Mouse (Mus musculus): ENCODE measurements around the gene Pet117. TPM values are rescaled to one million over a fixed set of nuclear protein-coding genes. Genes with fewer than 3 reads are reported as not detected.
A peak's percentile ranks its signal among the peaks of the same experiment; 100 is the strongest.

The Pet117 gene
- polyA plus RNA-seq, 1 experiment from 2014 or later = 4.0 TPM

DNA sequence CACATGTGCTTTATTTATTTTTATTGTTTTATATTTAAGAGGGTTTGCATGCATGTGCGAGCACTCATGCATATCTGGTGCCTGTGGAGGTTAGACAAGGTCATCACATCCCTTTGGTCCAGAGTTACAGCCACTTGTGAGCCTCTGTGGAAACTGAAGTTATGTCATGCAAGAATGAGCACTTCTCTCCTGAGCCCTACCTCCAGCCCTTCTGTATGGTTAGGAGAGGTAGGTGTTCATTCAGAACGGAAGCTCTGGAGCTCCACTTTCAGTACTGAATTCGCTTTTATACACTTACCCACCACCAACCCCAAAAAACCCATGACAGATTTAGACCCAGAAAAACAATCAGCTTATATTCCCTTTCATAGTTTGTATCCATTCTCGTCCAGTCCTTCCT lies 2.8 kb downstream of the Pet117 start:
- WGBS = 86% methylated on average over 4 of the region's 4 CpGs
- peaks cover 4% of the 10 kb centered on the region; the same call in 1 of the 2 replicates for H3K4me1 ChIP-seq (ENCODE audit: control insufficient read depth, insufficient read depth, low read length)
- no peak overlapping the region for H3K4me2 ChIP-seq (ENCODE audit: low read depth, low read length)
- H3K27ac ChIP-seq (ENCODE audit: low read length) = no peak overlapping the region
- H3K36me3 ChIP-seq (ENCODE audit: control insufficient read depth, insufficient read depth, low read length) = peaks cover 12% of the 10 kb centered on the region; the same call in 1 of the 2 replicates
- no peak for ATAC-seq (ENCODE audit: insufficient read depth, low FRiP score)
- H3K9ac ChIP-seq (ENCODE audit: low read length) = no peak overlapping the region
- no peak overlapping the region for H3K4me3 ChIP-seq (replicated peaks; ENCODE audit: low read length)
- no peaks in the 10 kb centered on the region for H3K27me3 ChIP-seq (ENCODE audit: control insufficient read depth, insufficient read depth, low read length)
- H3K9me3 ChIP-seq (replicated peaks; ENCODE audit: control insufficient read depth, low read length) = no peaks in the 10 kb centered on the region

GRCm38 (mm10) chr2:144373063-144373462 lies 4.3 kb downstream of the Pet117 start:
- WGBS = 84% methylated on average over 9 of the region's 9 CpGs
- Histone ChIP-seq H3K27ac (ENCODE audit: low read length) (no peak overlapping the region), H3K9me3 (replicated peaks; ENCODE audit: control insufficient read depth, low read length) (no peaks in the 10 kb centered on the region), H3K4me3 (replicated peaks; ENCODE audit: low read length) (no peak overlapping the region), H3K4me2 (ENCODE audit: low read depth, low read length) (no peak overlapping the region), H3K9ac (ENCODE audit: low read length) (no peak overlapping the region), H3K4me1 (ENCODE audit: control insufficient read depth, insufficient read depth, low read length) (peaks cover 4% of the 10 kb centered on the region; the same call in 1 of the 2 replicates), H3K36me3 (ENCODE audit: control insufficient read depth, insufficient read depth, low read length) (peaks cover 15% of the 10 kb centered on the region; the same call in 1 of the 2 replicates), H3K27me3 (ENCODE audit: control insufficient read depth, insufficient read depth, low read length) (no peaks in the 10 kb centered on the region)
- no peak for ATAC-seq (ENCODE audit: insufficient read depth, low FRiP score)

- Histone ChIP-seq H3K4me2 (ENCODE audit: low read depth, low read length) (no peak overlapping the region), H3K4me1 (ENCODE audit: control insufficient read depth, insufficient read depth, low read length) (peaks cover 4% of the 10 kb centered on the region; the same call in 1 of the 2 replicates), H3K9me3 (replicated peaks; ENCODE audit: control insufficient read depth, low read length) (no peaks in the 10 kb centered on the region), H3K36me3 (ENCODE audit: control insufficient read depth, insufficient read depth, low read length) (peaks cover 23% of the 10 kb centered on the region), H3K9ac (ENCODE audit: low read length) (no peak overlapping the region), H3K27me3 (ENCODE audit: control insufficient read depth, insufficient read depth, low read length) (no peaks in the 10 kb centered on the region), H3K27ac (ENCODE audit: low read length) (no peak overlapping the region), H3K4me3 (replicated peaks; ENCODE audit: low read length) (no peak overlapping the region)
- ATAC-seq (ENCODE audit: insufficient read depth, low FRiP score) = no peak
- WGBS = 75% methylated on average over 10 of the region's 10 CpGs
Observed at GRCm38 (mm10) chr2:144375063-144375703, 6.4 kb downstream of the Pet117 start.

- H3K36me3 ChIP-seq (ENCODE audit: control insufficient read depth, insufficient read depth, low read length) = peaks cover 18% of the 10 kb centered on the region
- no peaks in the 10 kb centered on the region for H3K9me3 ChIP-seq (replicated peaks; ENCODE audit: control insufficient read depth, low read length)
- H3K4me2 ChIP-seq (ENCODE audit: low read depth, low read length) = no peak overlapping the region
- peak overlapping the region; percentile 67; the same call in 1 of the 2 replicates for H3K27ac ChIP-seq (ENCODE audit: low read length)
- H3K4me1 ChIP-seq (ENCODE audit: control insufficient read depth, insufficient read depth, low read length) = peaks cover 4% of the 10 kb centered on the region; the same call in 1 of the 2 replicates
- no peaks in the 10 kb centered on the region for H3K27me3 ChIP-seq (ENCODE audit: control insufficient read depth, insufficient read depth, low read length)
- WGBS = 79% methylated on average over 3 of the region's 3 CpGs
- ATAC-seq (ENCODE audit: insufficient read depth, low FRiP score) = peak; percentile 69; the same call in 1 of the 2 replicates
- H3K4me3 ChIP-seq (replicated peaks; ENCODE audit: low read length) = no peak overlapping the region
- no peak overlapping the region for H3K9ac ChIP-seq (ENCODE audit: low read length)
Observed at GRCm38 (mm10) chr2:144381293-144381692, 12.5 kb downstream of the Pet117 start.

DNA sequence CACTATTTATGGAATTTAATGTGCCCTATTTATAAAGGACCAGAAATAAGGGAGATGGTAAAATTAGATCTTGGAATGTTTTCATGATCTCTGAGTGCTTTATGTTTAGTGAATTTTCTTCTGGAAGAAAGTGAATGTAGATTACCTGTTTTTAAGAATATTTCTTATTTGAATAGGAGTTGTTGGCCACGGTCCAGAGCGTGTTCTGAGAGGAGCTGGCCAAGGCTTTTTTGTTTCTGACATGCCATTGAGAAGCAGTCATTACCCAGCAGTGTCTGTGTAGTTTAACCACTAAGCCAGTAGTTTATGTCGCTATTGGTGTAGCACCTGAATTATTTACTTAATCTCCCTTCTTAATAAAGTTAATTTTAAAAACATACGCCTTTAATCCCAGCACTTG lies 12.9 kb downstream of the Pet117 start:
- peaks cover 4% of the 10 kb centered on the region; the same call in 1 of the 2 replicates for H3K4me1 ChIP-seq (ENCODE audit: control insufficient read depth, insufficient read depth, low read length)
- no peak overlapping the region for H3K27ac ChIP-seq (ENCODE audit: low read length)
- H3K4me2 ChIP-seq (ENCODE audit: low read depth, low read length) = no peak overlapping the region
- peaks cover 14% of the 10 kb centered on the region for H3K36me3 ChIP-seq (ENCODE audit: control insufficient read depth, insufficient read depth, low read length)
- WGBS = 79% methylated on average over 4 of the region's 4 CpGs
- no peaks in the 10 kb centered on the region for H3K27me3 ChIP-seq (ENCODE audit: control insufficient read depth, insufficient read depth, low read length)
- H3K4me3 ChIP-seq (replicated peaks; ENCODE audit: low read length) = no peak overlapping the region
- ATAC-seq (ENCODE audit: insufficient read depth, low FRiP score) = no peak; the same call in 1 of the 2 replicates
- H3K9me3 ChIP-seq (replicated peaks; ENCODE audit: control insufficient read depth, low read length) = no peaks in the 10 kb centered on the region
- no peak overlapping the region for H3K9ac ChIP-seq (ENCODE audit: low read length)

GRCm38 (mm10) chr2:144382624-144383138 lies 13.9 kb downstream of the Pet117 start:
- Histone ChIP-seq H3K9me3 (replicated peaks; ENCODE audit: control insufficient read depth, low read length) (no peaks in the 10 kb centered on the region), H3K27ac (ENCODE audit: low read length) (no peak overlapping the region), H3K4me3 (replicated peaks; ENCODE audit: low read length) (no peak overlapping the region), H3K4me1 (ENCODE audit: control insufficient read depth, insufficient read depth, low read length) (peaks cover 4% of the 10 kb centered on the region; the same call in 1 of the 2 replicates), H3K36me3 (ENCODE audit: control insufficient read depth, insufficient read depth, low read length) (peaks cover 12% of the 10 kb centered on the region; the same call in 1 of the 2 replicates), H3K4me2 (ENCODE audit: low read depth, low read length) (no peak overlapping the region), H3K9ac (ENCODE audit: low read length) (no peak overlapping the region), H3K27me3 (ENCODE audit: control insufficient read depth, insufficient read depth, low read length) (no peaks in the 10 kb centered on the region)
- ATAC-seq (ENCODE audit: insufficient read depth, low FRiP score) = no peak
- 75% methylated on average over 7 of the region's 7 CpGs for WGBS

- 49% methylated on average over 2 of the region's 2 CpGs for WGBS
- peaks cover 1% of the 10 kb centered on the region; the same call in 1 of the 2 replicates for H3K4me1 ChIP-seq (ENCODE audit: control insufficient read depth, insufficient read depth, low read length)
- H3K9me3 ChIP-seq (replicated peaks; ENCODE audit: control insufficient read depth, low read length) = no peaks in the 10 kb centered on the region
- H3K27ac ChIP-seq (ENCODE audit: low read length) = no peak overlapping the region
- H3K9ac ChIP-seq (ENCODE audit: low read length) = no peak overlapping the region
- H3K36me3 ChIP-seq (ENCODE audit: control insufficient read depth, insufficient read depth, low read length) = peaks cover 25% of the 10 kb centered on the region
- H3K4me2 ChIP-seq (ENCODE audit: low read depth, low read length) = no peak overlapping the region
- ATAC-seq (ENCODE audit: insufficient read depth, low FRiP score) = no peak
- no peaks in the 10 kb centered on the region for H3K27me3 ChIP-seq (ENCODE audit: control insufficient read depth, insufficient read depth, low read length)
- H3K4me3 ChIP-seq (replicated peaks; ENCODE audit: low read length) = no peak overlapping the region
Observed at GRCm38 (mm10) chr2:144386296-144386695, 17.5 kb downstream of the Pet117 start.

GRCm38 (mm10) chr2:144388416-144388815 lies 19.6 kb downstream of the Pet117 start:
- Histone ChIP-seq H3K27ac (ENCODE audit: low read length) (no peak overlapping the region), H3K9me3 (replicated peaks; ENCODE audit: control insufficient read depth, low read length) (no peaks in the 10 kb centered on the region), H3K27me3 (ENCODE audit: control insufficient read depth, insufficient read depth, low read length) (no peaks in the 10 kb centered on the region), H3K36me3 (ENCODE audit: control insufficient read depth, insufficient read depth, low read length) (peaks cover 20% of the 10 kb centered on the region), H3K4me2 (ENCODE audit: low read depth, low read length) (no peak overlapping the region), H3K9ac (ENCODE audit: low read length) (no peak overlapping the region), H3K4me1 (ENCODE audit: control insufficient read depth, insufficient read depth, low read length) (no peaks in the 10 kb centered on the region), H3K4me3 (replicated peaks; ENCODE audit: low read length) (no peak overlapping the region)
- ATAC-seq (ENCODE audit: insufficient read depth, low FRiP score) = no peak
- 59% methylated on average over 3 of the region's 3 CpGs for WGBS

DNA sequence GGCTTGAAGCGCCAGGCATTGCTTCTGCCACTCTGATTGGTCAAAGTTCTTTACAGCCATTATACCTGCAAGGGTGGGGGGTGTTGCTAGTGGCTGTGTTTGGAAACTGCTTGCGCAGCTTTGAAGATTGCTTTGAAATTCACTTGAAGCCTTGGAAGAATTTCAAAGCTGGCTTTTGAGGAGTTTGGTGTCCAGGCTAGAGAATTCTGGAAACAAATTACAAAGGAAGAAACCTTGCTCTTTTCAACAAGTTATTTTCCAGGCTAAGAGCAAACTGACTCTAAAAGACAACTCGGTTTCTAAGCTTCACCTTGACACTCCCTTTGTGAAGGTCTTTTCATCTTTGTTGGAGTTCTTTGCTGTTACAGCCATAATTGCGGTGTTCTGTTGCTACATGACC lies 30.7 kb downstream of the Pet117 start:
- no peak overlapping the region for H3K4me3 ChIP-seq (replicated peaks; ENCODE audit: low read length)
- no peaks in the 10 kb centered on the region for H3K4me1 ChIP-seq (ENCODE audit: control insufficient read depth, insufficient read depth, low read length)
- WGBS = 74% methylated on average over 4 of the region's 4 CpGs
- H3K27me3 ChIP-seq (ENCODE audit: control insufficient read depth, insufficient read depth, low read length) = no peaks in the 10 kb centered on the region
- no peak for ATAC-seq (ENCODE audit: insufficient read depth, low FRiP score)
- no peak overlapping the region for H3K27ac ChIP-seq (ENCODE audit: low read length)
- H3K4me2 ChIP-seq (ENCODE audit: low read depth, low read length) = no peak overlapping the region
- H3K36me3 ChIP-seq (ENCODE audit: control insufficient read depth, insufficient read depth, low read length) = peaks cover 28% of the 10 kb centered on the region
- no peak overlapping the region for H3K9ac ChIP-seq (ENCODE audit: low read length)
- no peaks in the 10 kb centered on the region for H3K9me3 ChIP-seq (replicated peaks; ENCODE audit: control insufficient read depth, low read length)
